Mouse (Mus musculus) stomach, postnatal 0 days (tissue): Measurements from ENCODE around the gene Syk. TPM values are rescaled to one million over a fixed set of nuclear protein-coding genes. Genes with fewer than 3 reads are reported as not detected.
A peak's percentile ranks its signal among the peaks of the same experiment; 100 is the strongest.

Experiments used
- ATAC-seq: fragments of 200-750 bp; cut with Nextera tagmentation; 2 replicates; pipeline ENCODE4 v1.8.0; 2017; ENCODE audit not compliant: low FRiP score, low TSS enrichment
- DNase-seq: peaks from one replicate; pipeline ENCODE4 v3.0.0-alpha.2; 2016; ENCODE audit warnings: low spot score
- H3K27ac ChIP-seq: fragments of 300-500 bp; sonication (generic); replicated peaks from 2 replicates; pipeline ENCODE4 v1.5.1; 2014; ENCODE audit warnings: mild to moderate bottlenecking, control low read depth
- H3K27me3 ChIP-seq: fragments of 300-500 bp; sonication (generic); 2 replicates; pipeline ENCODE4 v1.6.1; 2014; ENCODE audit warnings: low read length; ENCODE audit not compliant: control insufficient read depth, insufficient read depth
- H3K36me3 ChIP-seq: fragments of 300-500 bp; sonication (generic); 2 replicates; pipeline ENCODE4 v1.6.1; 2014; ENCODE audit warnings: low read length, mixed read lengths; ENCODE audit not compliant: control insufficient read depth, insufficient read depth
- H3K4me1 ChIP-seq: fragments of 300-500 bp; sonication (generic); replicated peaks from 2 replicates; pipeline ENCODE4 v1.6.1; 2014; ENCODE audit warnings: antibody characterized with exemption; ENCODE audit not compliant: control insufficient read depth, insufficient read depth
- H3K4me2 ChIP-seq: fragments of 300-500 bp; sonication (generic); replicated peaks from 2 replicates; pipeline ENCODE4 v1.6.1; 2014; ENCODE audit warnings: low read depth, mild to moderate bottlenecking, control low read depth, moderate library complexity
- H3K4me3 ChIP-seq: fragments of 300-500 bp; sonication (generic); 2 replicates; pipeline ENCODE4 v1.5.1; 2014; ENCODE audit warnings: low read depth, low read length, control low read depth
- H3K9ac ChIP-seq: fragments of 300-500 bp; sonication (generic); 2 replicates; pipeline ENCODE4 v1.6.1; 2014; ENCODE audit warnings: mild to moderate bottlenecking, low read length, control low read depth, mixed read lengths
- H3K9me3 ChIP-seq: fragments of 300-500 bp; sonication (generic); 2 replicates; pipeline ENCODE4 v1.6.1; 2016; ENCODE audit warnings: low read length; ENCODE audit not compliant: control insufficient read depth
- CTCF ChIP-seq: IDR thresholded peaks from 2 replicates; pipeline ENCODE4 v1.5.1; 2016; ENCODE audit warnings: antibody characterized with exemption, low read depth, mild to moderate bottlenecking, moderate library complexity
- EP300 ChIP-seq: optimal IDR thresholded peaks from 2 replicates; pipeline ENCODE3; 2016; ENCODE audit warnings: antibody characterized with exemption
- WGBS: fragments of 180-500 bp; shearing (Covaris S2); extraction: QIAGEN DNeasy Blood & Tissue Kit; methylation state at CpG from one replicate; pipeline ENCODE4 v1.1.7; 2014; 5-methylcytosine and 5-hydroxymethylcytosine counted together
- polyA plus RNA-seq: library from polyadenylated mRNA; unstranded; fragments of >200 nt; fragmentation: Nextera tagmentation; extraction: Ambion mirVana; gene quantifications from 2 replicates; pipeline ENCODE4 v1.2.1, GENCODE M21; 2015

The Syk gene
- polyA plus RNA-seq, 1 experiment from 2014 or later: 1.7 TPM

DNA sequence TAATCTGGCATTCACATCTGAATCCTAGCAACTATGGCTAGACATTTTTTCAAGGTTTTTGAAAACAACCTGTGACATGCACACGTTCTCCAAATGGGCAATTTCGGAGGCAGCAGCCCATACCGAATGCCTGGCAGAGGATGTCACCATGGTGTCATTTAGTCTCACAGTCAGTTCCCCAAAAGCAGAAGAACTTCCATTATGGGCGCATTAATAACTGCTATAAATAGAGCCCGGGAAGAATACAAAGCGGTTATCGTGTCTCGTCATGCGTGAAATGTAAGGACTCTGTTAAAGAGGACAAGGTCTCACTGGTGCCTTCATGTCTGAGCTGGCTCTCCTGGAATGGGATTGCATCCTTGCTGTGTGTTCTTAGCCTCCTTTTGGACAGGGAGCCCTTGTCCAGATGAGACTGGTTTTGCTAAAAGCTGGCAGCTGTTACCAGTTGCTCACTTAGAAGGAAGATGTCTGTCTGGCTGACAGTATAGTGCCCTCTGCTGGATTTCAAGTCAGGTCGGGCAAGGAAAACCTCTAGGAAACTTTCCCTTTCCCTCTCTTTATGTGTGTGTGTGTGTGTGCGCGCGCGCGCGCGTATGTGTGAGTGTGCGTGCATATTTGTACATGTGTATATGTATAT lies 17.8 kb upstream of the Syk start:
- DNase-seq (no peak), ATAC-seq (no peak)
- Histone ChIP-seq H3K9ac (no peak overlapping the region), H3K4me2 (no peak overlapping the region), H3K4me1 (no peaks in the 10 kb centered on the region), H3K36me3 (no peaks in the 10 kb centered on the region), H3K9me3 (no peaks in the 10 kb centered on the region), H3K4me3 (no peak overlapping the region), H3K27me3 (no peaks in the 10 kb centered on the region), H3K27ac (no peak overlapping the region)
- 80% methylated on average over 18 of the region's 18 CpGs for WGBS
- TF ChIP-seq CTCF (peak; percentile 75), EP300 (no peak)

DNA sequence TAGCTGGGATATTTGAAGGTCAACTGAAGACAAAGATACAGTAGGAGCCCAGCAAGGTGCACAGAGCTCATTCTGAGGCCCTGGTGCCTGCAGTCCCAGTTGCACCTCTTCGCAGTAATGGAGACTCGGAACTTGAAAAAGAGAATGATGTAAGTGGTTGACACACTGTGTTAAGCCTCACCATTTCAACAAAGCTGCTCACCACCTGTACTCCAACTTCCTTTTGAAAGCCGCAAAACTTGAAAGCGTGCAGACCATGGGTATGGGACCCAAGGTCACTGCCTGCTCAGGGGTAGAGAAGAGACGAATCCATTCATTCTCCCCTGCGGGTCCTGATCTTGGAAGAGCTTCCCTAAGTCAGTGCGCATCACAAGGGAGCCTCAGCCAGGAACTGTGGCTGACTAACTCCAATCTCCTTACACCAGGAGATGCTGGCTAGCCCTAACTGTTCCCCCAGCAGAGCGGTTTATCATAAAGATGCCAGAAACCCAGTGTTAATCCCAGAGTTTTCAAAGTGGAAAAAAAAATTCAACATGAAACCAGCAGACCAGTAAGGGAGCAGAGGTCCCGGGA lies 16.7 kb upstream of the Syk start:
- Histone ChIP-seq H3K4me2 (no peak overlapping the region), H3K27ac (no peak overlapping the region), H3K4me3 (no peak overlapping the region), H3K27me3 (no peaks in the 10 kb centered on the region), H3K9ac (no peak overlapping the region), H3K4me1 (no peaks in the 10 kb centered on the region), H3K9me3 (no peaks in the 10 kb centered on the region), H3K36me3 (no peaks in the 10 kb centered on the region)
- ATAC-seq: no peak
- 85% methylated on average over 9 of the region's 9 CpGs for WGBS
- TF ChIP-seq CTCF: no peak
- no peak for TF ChIP-seq EP300
- DNase-seq: no peak

DNA sequence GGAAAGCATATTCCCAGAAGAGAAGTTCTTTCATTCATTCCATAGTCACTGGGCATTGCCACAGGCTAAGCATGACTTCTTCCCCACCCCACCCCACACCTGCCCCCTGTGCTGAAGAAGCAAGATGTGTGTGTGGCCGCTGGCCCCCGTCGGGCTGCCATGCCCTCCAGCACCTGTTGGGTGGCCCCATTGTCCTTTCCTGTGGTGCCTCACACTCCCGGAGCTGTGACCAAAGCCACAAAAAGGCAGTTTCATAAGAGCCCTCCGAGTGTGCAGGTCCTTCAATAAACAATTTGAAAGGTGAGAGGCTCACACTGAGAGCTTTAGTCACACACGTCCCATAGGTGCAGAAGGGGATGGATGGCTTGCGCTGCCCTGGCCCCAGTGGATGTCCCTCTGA lies 16.2 kb upstream of the Syk start:
- Histone ChIP-seq H3K36me3 (no peaks in the 10 kb centered on the region), H3K4me2 (no peak overlapping the region), H3K27ac (no peak overlapping the region), H3K4me3 (no peak overlapping the region), H3K9me3 (no peaks in the 10 kb centered on the region), H3K4me1 (no peaks in the 10 kb centered on the region), H3K9ac (no peak overlapping the region), H3K27me3 (no peaks in the 10 kb centered on the region)
- TF ChIP-seq CTCF (no peak), EP300 (no peak)
- 64% methylated on average over 7 of the region's 7 CpGs for WGBS
- no peak for DNase-seq
- no peak for ATAC-seq

DNA sequence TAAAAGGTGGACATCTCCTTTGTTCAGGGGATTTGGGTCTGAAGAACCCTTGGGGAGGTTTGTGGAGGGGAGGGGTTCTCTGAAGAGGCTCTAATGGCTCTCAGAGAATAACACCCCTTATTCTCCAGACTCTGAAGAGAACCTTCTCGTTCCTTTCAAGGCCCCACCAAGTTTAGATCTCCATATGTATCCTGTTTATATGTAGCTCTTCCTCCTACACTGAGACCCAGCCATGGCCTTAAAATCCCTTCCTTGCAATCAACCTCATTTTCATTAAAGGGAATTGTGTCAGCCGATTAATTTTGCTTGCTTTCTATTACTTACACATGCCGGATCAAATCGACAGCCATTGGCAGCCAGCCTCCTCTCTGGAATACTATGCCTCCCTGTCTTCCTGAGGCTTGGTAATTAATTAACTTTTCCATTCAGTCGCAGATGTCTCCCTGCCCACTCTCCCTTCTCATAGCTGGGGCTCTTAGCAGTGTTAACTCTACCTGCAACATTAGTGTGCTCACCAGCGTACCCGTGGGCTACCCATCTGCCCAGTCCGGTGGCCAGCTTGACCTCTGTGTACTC lies 13.7 kb upstream of the Syk start:
- H3K9me3 ChIP-seq: no peaks in the 10 kb centered on the region
- H3K9ac ChIP-seq: no peak overlapping the region
- no peaks in the 10 kb centered on the region for H3K36me3 ChIP-seq
- H3K4me3 ChIP-seq: no peak overlapping the region
- H3K27ac ChIP-seq: no peak overlapping the region
- H3K4me2 ChIP-seq: no peak overlapping the region
- DNase-seq (no peak), ATAC-seq (no peak)
- WGBS: 56% methylated on average over 8 of the region's 8 CpGs
- no peaks in the 10 kb centered on the region for H3K4me1 ChIP-seq
- TF ChIP-seq EP300: no peak
- no peak for TF ChIP-seq CTCF
- no peaks in the 10 kb centered on the region for H3K27me3 ChIP-seq

DNA sequence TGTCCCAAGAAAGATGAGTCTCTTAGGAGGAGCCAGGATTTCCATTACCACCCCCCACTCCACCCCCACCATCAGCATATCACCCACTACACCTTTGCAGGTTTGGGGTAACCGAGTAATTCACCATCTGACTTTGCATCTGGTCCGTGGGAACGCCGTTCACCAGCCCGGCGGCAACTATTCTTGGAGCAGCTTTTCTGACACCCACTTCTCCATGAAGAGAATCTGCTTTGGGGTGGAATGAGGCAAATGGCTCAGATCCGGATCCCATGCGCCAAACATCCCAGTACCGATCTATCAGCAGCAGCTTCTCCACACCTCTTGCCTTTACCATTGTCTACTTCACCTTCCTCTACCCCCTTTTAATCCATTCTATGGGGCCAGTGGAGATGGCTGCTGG lies 12.7 kb upstream of the Syk start:
- no peaks in the 10 kb centered on the region for H3K27me3 ChIP-seq
- WGBS: 91% methylated on average over 9 of the region's 9 CpGs
- TF ChIP-seq EP300: no peak
- TF ChIP-seq CTCF: no peak
- H3K4me1 ChIP-seq: no peaks in the 10 kb centered on the region
- no peak overlapping the region for H3K4me2 ChIP-seq
- no peaks in the 10 kb centered on the region for H3K36me3 ChIP-seq
- H3K9ac ChIP-seq: no peak overlapping the region
- H3K9me3 ChIP-seq: no peaks in the 10 kb centered on the region
- no peak for ATAC-seq
- DNase-seq: no peak
- no peak overlapping the region for H3K4me3 ChIP-seq
- H3K27ac ChIP-seq: no peak overlapping the region

DNA sequence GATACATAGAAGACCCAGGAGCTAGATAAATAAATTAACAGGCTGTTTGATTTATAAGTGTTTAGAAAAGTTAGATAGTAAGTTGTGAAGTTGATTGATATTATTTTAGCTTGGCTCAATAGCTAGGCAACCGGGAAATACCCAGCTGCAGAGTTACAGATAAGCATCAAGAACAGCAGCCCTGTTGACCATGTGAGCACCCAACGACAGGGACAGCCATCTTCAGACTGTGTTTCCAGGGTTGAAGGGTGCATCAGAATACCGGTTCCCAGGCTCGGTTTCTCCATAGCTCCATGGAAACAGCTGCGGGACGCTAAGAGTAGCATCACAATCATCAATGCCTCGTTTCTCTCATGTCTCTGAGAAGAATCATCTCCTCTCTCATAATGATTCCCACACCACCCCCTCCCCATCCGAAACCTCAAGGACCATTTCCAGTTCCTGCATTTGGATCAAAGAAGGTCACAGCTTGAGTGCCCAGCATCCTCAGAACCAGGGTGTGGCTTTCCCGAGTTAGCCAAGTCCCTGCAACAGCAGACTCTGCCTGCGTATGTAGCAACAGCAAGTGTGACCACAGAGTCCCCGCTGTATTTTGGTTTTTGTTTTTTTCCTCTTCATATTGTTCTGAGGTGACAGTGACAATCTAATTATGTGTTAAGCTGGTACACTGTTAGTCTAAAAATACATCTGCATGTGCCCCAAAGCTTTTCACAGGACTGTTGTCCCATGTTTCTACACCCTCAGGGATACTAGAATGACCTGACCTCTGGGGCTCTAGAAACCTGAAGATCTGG lies 11.2 kb upstream of the Syk start:
- 63% methylated on average over 11 of the region's 11 CpGs for WGBS
- Histone ChIP-seq H3K4me3 (no peak overlapping the region), H3K4me2 (no peak overlapping the region), H3K27me3 (no peaks in the 10 kb centered on the region), H3K27ac (no peak overlapping the region), H3K36me3 (no peaks in the 10 kb centered on the region), H3K9me3 (no peaks in the 10 kb centered on the region), H3K9ac (no peak overlapping the region), H3K4me1 (no peaks in the 10 kb centered on the region)
- no peak for ATAC-seq
- no peak for DNase-seq
- TF ChIP-seq CTCF: no peak
- TF ChIP-seq EP300: no peak
